Mouse (Mus musculus) neural tube, embryonic 14.5 days (tissue): ENCODE results near the gene Immp2l. TPM values are rescaled to one million over a fixed set of nuclear protein-coding genes. Genes with fewer than 3 reads are reported as not detected.

ENCODE experiments used
- ATAC-seq: fragments of 200-750 bp; cut with Nextera tagmentation; 2 replicates; pipeline ENCODE4 v1.8.0; 2017; ENCODE audit warnings: low read depth, mild to moderate bottlenecking, moderate TSS enrichment, moderate library complexity
- H3K27ac ChIP-seq: fragments of 300-500 bp; sonication (generic); 2 replicates; pipeline ENCODE4 v1.5.1; 2014; ENCODE audit warnings: low read depth, mild to moderate bottlenecking, control low read depth, low read length, moderate library complexity, mixed read lengths
- H3K27me3 ChIP-seq: fragments of 300-500 bp; sonication (generic); 2 replicates; pipeline ENCODE4 v1.6.1; 2014; ENCODE audit warnings: low read length; ENCODE audit not compliant: control insufficient read depth, insufficient read depth
- H3K36me3 ChIP-seq: fragments of 300-500 bp; sonication (generic); 2 replicates; pipeline ENCODE4 v1.6.1; 2014; ENCODE audit warnings: low read length, mixed read lengths; ENCODE audit not compliant: control insufficient read depth, insufficient read depth
- H3K4me1 ChIP-seq: fragments of 300-500 bp; sonication (generic); 2 replicates; pipeline ENCODE4 v1.6.1; 2014; ENCODE audit warnings: low read length; ENCODE audit not compliant: control insufficient read depth, insufficient read depth
- H3K4me2 ChIP-seq: fragments of 300-500 bp; sonication (generic); 2 replicates; pipeline ENCODE4 v1.6.1; 2014; ENCODE audit warnings: mild to moderate bottlenecking, low read depth, low read length, control low read depth
- H3K4me3 ChIP-seq: fragments of 300-500 bp; sonication (generic); 2 replicates; pipeline ENCODE4 v1.5.1; 2014; ENCODE audit warnings: low read depth, low read length, control low read depth, mixed read lengths
- H3K9ac ChIP-seq: fragments of 300-500 bp; sonication (generic); replicated peaks from 2 replicates; pipeline ENCODE4 v1.6.1; 2014; ENCODE audit warnings: low read depth, mild to moderate bottlenecking, control low read depth, low read length, mixed read lengths
- H3K9me3 ChIP-seq: fragments of 300-500 bp; sonication (generic); 2 replicates; pipeline ENCODE4 v1.6.1; 2016; ENCODE audit warnings: low read length; ENCODE audit not compliant: control insufficient read depth
- WGBS: fragments of 180-500 bp; shearing (Covaris S2); extraction: QIAGEN DNeasy Blood & Tissue Kit; methylation state at CpG from one replicate; pipeline ENCODE4 v1.1.7; 2014; 5-methylcytosine and 5-hydroxymethylcytosine counted together
- polyA plus RNA-seq: library from polyadenylated mRNA; unstranded; fragments of >200 nt; fragmentation: Nextera tagmentation; extraction: Ambion mirVana; gene quantifications from 2 replicates; pipeline ENCODE4 v1.2.1, GENCODE M21; 2014

Immp2l gene
- polyA plus RNA-seq, 1 experiment from 2014 or later: 4.5 TPM

- H3K4me3 ChIP-seq: no peak overlapping the region
- WGBS: 53% methylated on average over 7 of the region's 7 CpGs
- H3K9ac ChIP-seq: no peak overlapping the region
- H3K4me1 ChIP-seq: no peaks in the 10 kb centered on the region
- H3K27ac ChIP-seq: no peak overlapping the region
- no peaks in the 10 kb centered on the region for H3K27me3 ChIP-seq
- H3K36me3 ChIP-seq: no peaks in the 10 kb centered on the region
- H3K9me3 ChIP-seq: no peaks in the 10 kb centered on the region
- no peak for ATAC-seq
- H3K4me2 ChIP-seq: no peak overlapping the region
Measured at GRCm38 (mm10) chr12:41330988-41331671, 307.2 kb downstream of the Immp2l start.

DNA sequence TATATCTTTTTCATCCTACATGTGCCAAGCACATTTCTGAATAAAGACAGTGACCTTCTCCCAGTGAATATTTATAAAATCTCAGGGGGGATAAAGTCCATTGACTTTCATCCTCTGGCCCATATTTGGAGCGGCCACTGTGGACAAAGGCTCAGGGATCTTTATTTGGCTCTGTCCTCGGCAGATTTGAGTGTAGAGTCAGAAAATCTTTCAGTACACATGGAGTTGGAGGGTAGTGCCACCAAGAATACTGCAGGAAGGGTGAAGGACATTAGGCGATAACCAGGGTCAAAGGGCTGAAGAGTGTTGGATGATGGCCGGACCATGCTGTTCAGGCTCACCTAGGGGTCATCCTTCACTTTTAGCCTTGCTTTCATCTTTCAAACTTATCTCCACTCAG lies 321.7 kb downstream of the Immp2l start:
- Histone ChIP-seq H3K9me3 (no peaks in the 10 kb centered on the region), H3K4me1 (no peaks in the 10 kb centered on the region), H3K4me3 (no peak overlapping the region), H3K36me3 (no peaks in the 10 kb centered on the region), H3K27ac (no peak overlapping the region), H3K4me2 (no peak overlapping the region), H3K9ac (no peak overlapping the region), H3K27me3 (no peaks in the 10 kb centered on the region)
- 86% methylated on average over 4 of the region's 4 CpGs for WGBS
- ATAC-seq: no peak

GRCm38 (mm10) chr12:41347494-41347893 lies 323.6 kb downstream of the Immp2l start:
- 97% methylated on average over 2 of the region's 2 CpGs for WGBS
- Histone ChIP-seq H3K27ac (no peak overlapping the region), H3K4me3 (no peak overlapping the region), H3K36me3 (no peaks in the 10 kb centered on the region), H3K9me3 (no peaks in the 10 kb centered on the region), H3K4me1 (no peaks in the 10 kb centered on the region), H3K27me3 (no peaks in the 10 kb centered on the region), H3K9ac (no peak overlapping the region), H3K4me2 (no peak overlapping the region)
- 0 out of 2 replicates have a peak, but pooled peaks have one; percentile 41 for ATAC-seq

- Histone ChIP-seq H3K4me3 (no peak overlapping the region), H3K27ac (no peak overlapping the region), H3K36me3 (no peaks in the 10 kb centered on the region), H3K9me3 (no peaks in the 10 kb centered on the region), H3K4me2 (no peak overlapping the region), H3K27me3 (no peaks in the 10 kb centered on the region), H3K9ac (no peak overlapping the region), H3K4me1 (no peaks in the 10 kb centered on the region)
- no peak for ATAC-seq
- 81% methylated on average over 2 of the region's 2 CpGs for WGBS
Measured at GRCm38 (mm10) chr12:41349386-41349785, 325.5 kb downstream of the Immp2l start.

DNA sequence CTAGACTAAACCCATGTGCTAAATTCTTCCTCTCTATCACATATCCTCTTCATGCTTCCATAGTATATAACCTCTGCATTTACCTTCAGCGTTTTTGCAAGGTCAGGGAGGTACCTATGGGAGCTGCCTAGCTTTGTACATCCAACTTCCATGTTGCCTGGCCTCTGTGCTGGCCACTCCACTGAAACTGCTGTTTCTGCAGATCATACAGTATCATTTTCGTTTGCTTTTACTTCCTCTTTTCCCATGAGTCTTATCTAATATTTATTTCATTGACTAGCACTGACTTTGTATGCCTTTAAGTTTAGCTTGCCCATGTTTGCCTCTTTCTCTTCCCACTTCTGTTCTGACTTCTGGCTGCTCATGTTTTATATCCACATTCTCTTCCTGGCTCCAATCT lies 325.9 kb downstream of the Immp2l start:
- Histone ChIP-seq H3K4me2 (no peak overlapping the region), H3K4me1 (no peaks in the 10 kb centered on the region), H3K36me3 (no peaks in the 10 kb centered on the region), H3K9me3 (no peaks in the 10 kb centered on the region), H3K27me3 (no peaks in the 10 kb centered on the region), H3K27ac (no peak overlapping the region), H3K4me3 (no peak overlapping the region), H3K9ac (no peak overlapping the region)
- no peak for ATAC-seq
- WGBS: 69% methylated on average over 2 of the region's 2 CpGs

DNA sequence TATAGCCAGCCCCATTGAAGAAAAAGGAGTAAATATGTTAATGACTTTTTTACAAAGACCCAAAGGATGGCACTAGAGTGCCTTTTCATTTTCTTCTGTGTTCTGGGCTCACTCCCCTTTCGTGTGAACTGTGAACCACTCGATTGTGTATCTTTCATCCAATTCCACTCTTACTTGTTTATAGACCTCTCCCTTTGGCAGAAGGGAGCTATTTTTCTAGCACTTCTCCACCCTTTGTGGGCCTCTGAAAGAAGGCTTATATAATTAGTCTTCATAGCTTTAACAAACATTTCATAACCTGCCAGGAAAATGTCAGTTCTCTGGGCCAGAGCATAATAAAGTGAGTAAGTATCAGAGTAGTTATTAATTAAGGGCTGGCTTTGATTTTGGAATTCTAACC lies 327.4 kb downstream of the Immp2l start:
- ATAC-seq: no peak
- no peak overlapping the region for H3K4me2 ChIP-seq
- H3K9me3 ChIP-seq: no peaks in the 10 kb centered on the region
- no peaks in the 10 kb centered on the region for H3K4me1 ChIP-seq
- H3K27me3 ChIP-seq: no peaks in the 10 kb centered on the region
- H3K9ac ChIP-seq: no peak overlapping the region
- no peaks in the 10 kb centered on the region for H3K36me3 ChIP-seq
- no peak overlapping the region for H3K27ac ChIP-seq
- 32% methylated on average over 2 of the region's 2 CpGs for WGBS
- H3K4me3 ChIP-seq: no peak overlapping the region

DNA sequence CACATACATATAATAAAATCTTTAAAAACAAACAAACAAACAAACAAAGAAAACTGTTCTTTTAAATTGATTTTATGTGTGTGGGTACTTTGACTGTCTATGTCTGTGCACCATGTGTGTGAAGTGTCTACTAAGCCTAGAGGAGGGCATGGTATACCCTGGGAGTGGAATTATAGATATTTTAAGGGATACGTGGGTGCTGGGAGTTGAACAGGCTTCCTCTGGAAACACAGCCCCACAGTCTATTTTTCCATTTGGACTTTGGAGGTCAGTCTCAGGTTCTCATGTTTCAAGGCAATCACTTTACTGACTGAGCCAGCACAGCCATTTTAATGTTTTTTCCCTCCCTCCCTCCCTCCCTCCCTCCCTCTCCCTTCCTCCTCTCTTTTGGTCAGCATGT lies 331.0 kb downstream of the Immp2l start:
- no peak overlapping the region for H3K4me2 ChIP-seq
- no peak overlapping the region for H3K9ac ChIP-seq
- no peaks in the 10 kb centered on the region for H3K27me3 ChIP-seq
- H3K4me3 ChIP-seq: no peak overlapping the region
- peak; percentile 44; the same call in 1 of the 2 replicates for ATAC-seq
- H3K36me3 ChIP-seq: no peaks in the 10 kb centered on the region
- no peak overlapping the region for H3K27ac ChIP-seq
- H3K9me3 ChIP-seq: no peaks in the 10 kb centered on the region
- 75% methylated on average over 1 of the region's 1 CpGs for WGBS
- H3K4me1 ChIP-seq: no peaks in the 10 kb centered on the region; the same call in 1 of the 2 replicates

- Histone ChIP-seq H3K27ac (no peak overlapping the region), H3K9me3 (no peaks in the 10 kb centered on the region), H3K27me3 (no peaks in the 10 kb centered on the region), H3K4me3 (no peak overlapping the region), H3K9ac (no peak overlapping the region), H3K4me1 (no peaks in the 10 kb centered on the region; the same call in 1 of the 2 replicates), H3K36me3 (no peaks in the 10 kb centered on the region), H3K4me2 (no peak overlapping the region)
- ATAC-seq: no peak
- WGBS: 62% methylated on average over 3 of the region's 3 CpGs
Measured at GRCm38 (mm10) chr12:41356040-41356439, 332.1 kb downstream of the Immp2l start.

DNA sequence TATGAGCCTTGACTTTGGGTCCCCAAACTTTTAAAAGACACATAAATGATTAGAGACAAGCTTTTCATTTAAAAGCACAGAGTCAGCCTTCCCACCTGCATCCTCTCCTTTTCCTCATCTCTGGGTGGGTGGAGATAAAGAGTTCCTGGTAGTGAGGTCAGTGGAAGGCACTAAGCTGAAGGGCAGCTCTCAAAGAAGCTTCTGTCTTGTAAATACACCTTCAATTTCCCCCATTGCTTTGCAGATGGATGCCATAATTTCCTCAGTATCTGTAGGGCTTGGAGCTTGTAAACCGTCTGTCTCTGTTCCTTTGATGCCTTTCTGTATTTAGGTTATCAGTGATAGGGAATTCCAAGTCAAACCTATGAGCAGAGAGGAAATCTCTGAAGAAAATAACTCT lies 362.8 kb downstream of the Immp2l start:
- Histone ChIP-seq H3K9me3 (no peaks in the 10 kb centered on the region), H3K36me3 (no peaks in the 10 kb centered on the region), H3K27me3 (no peaks in the 10 kb centered on the region), H3K27ac (no peak overlapping the region), H3K4me2 (no peak overlapping the region), H3K4me3 (no peak overlapping the region), H3K9ac (no peak overlapping the region), H3K4me1 (no peaks in the 10 kb centered on the region)
- no peak for ATAC-seq
- 55% methylated on average over 1 of the region's 1 CpGs for WGBS
